Mouse (Mus musculus) MEL (cell line): ENCODE measurements at regions not wholly inside any gene's neighbourhood (a gene's known extent, or its start where the extent isn't known, plus 50 kb on each side); places are given as distances from the start of the nearest gene placed in this dataset.

ENCODE experiments used
- DNase-seq: peaks from one replicate; pipeline ENCODE4 v3.0.0; 2011; ENCODE audit warnings: low read depth, low spot score
- H3K27ac ChIP-seq: 2 replicates; pipeline ENCODE4 v1.5.1; 2012; ENCODE audit warnings: low read depth, mild to moderate bottlenecking, control low read depth, low read length, moderate library complexity; ENCODE audit not compliant: control insufficient read depth
- H3K27me3 ChIP-seq, 2 experiments: fragments of 150-350 bp in 1 of 2; sonication (generic) in 1 of 2; 2 replicates each; pipeline ENCODE4 v1.6.1; 2012; ENCODE audit warnings: low read length in 2 of 2, mild to moderate bottlenecking in 2 of 2, improper control_type of control experiment in 1 of 2, moderate library complexity in 1 of 2; ENCODE audit not compliant: insufficient read depth in 2 of 2, control insufficient read depth in 1 of 2
- H3K36me3 ChIP-seq, 2 experiments: 2 replicates each; pipeline ENCODE4 v1.6.1; 2012 to 2014; ENCODE audit warnings: low read length in 2 of 2, improper control_type of control experiment in 1 of 2, inconsistent platforms in 1 of 2, mild to moderate bottlenecking in 1 of 2; ENCODE audit not compliant: insufficient read depth in 2 of 2, control insufficient read depth in 1 of 2
- H3K4me1 ChIP-seq, 2 experiments: fragments of 150-350 bp in 1 of 2; sonication (generic) in 1 of 2; 2 replicates each; pipeline ENCODE4 v1.6.1; 2012; ENCODE audit warnings: low read length in 2 of 2, improper control_type of control experiment in 1 of 2, mild to moderate bottlenecking in 1 of 2; ENCODE audit not compliant: insufficient read depth in 2 of 2, control insufficient read depth in 1 of 2
- H3K4me3 ChIP-seq, 2 experiments: fragments of 150-350 bp in 1 of 2; sonication (generic) in 1 of 2; 2 replicates each; pipeline ENCODE4 v1.5.1; 2012; ENCODE audit warnings: low read depth in 2 of 2, low read length in 2 of 2, mild to moderate bottlenecking in 2 of 2, moderate library complexity in 2 of 2, control low read depth in 1 of 2, improper control_type of control experiment in 1 of 2; ENCODE audit not compliant: control insufficient read depth in 1 of 2, insufficient read depth in 1 of 2
- H3K79me2 ChIP-seq: 2 replicates; pipeline ENCODE4 v1.6.1; 2012; ENCODE audit warnings: mild to moderate bottlenecking, low read length, moderate library complexity; ENCODE audit not compliant: control insufficient read depth, poor library complexity, insufficient read depth
- H3K9ac ChIP-seq: 2 replicates; pipeline ENCODE4 v1.6.1; 2012; ENCODE audit warnings: low read depth, mild to moderate bottlenecking, control low read depth, low read length, moderate library complexity; ENCODE audit not compliant: control insufficient read depth, poor library complexity, severe bottlenecking
- H3K9me3 ChIP-seq: fragments of 150-350 bp; sonication (generic); replicated peaks from 2 replicates; pipeline ENCODE4 v1.6.1; 2012; ENCODE audit warnings: mild to moderate bottlenecking, low read length, improper control_type of control experiment, moderate library complexity; ENCODE audit not compliant: insufficient read depth
- CHD2 ChIP-seq: IDR thresholded peaks from 2 replicates; pipeline ENCODE4 v1.6.1; 2011; ENCODE audit warnings: low read length, improper control_type of control experiment
- CTCF ChIP-seq, 3 experiments: IDR thresholded peaks in 2 of 3; conservative IDR thresholded peaks in 1 of 3; 2 replicates each; pipeline ENCODE4 v1.5.1; 2011 to 2012; ENCODE audit warnings: low read length in 3 of 3, low read depth in 2 of 3, mild to moderate bottlenecking in 2 of 3, improper control_type of control experiment in 1 of 3, inconsistent platforms in 1 of 3, mixed read lengths in 1 of 3, moderate library complexity in 1 of 3; ENCODE audit not compliant: control insufficient read depth in 1 of 3, insufficient read depth in 1 of 3, poor library complexity in 1 of 3, severe bottlenecking in 1 of 3
- E2F4 ChIP-seq: IDR thresholded peaks from 2 replicates; pipeline ENCODE4 v1.6.1; 2011; ENCODE audit warnings: low read depth, low read length, improper control_type of control experiment, borderline replicate concordance
- EP300 ChIP-seq, 2 experiments: IDR thresholded peaks; 2 replicates each; pipeline ENCODE4 v1.6.1; 2011; ENCODE audit warnings: improper control_type of control experiment in 2 of 2, low read length in 2 of 2, low read depth in 1 of 2, mild to moderate bottlenecking in 1 of 2
- GATA1 ChIP-seq: IDR thresholded peaks from 2 replicates; pipeline ENCODE4 v1.6.1; 2011; ENCODE audit warnings: low read depth, low read length, improper control_type of control experiment
- HCFC1 ChIP-seq: IDR thresholded peaks from 2 replicates; pipeline ENCODE4 v1.6.1; 2012; ENCODE audit warnings: low read depth, mild to moderate bottlenecking, inconsistent platforms, low read length, improper control_type of control experiment, moderate library complexity
- JUND ChIP-seq: IDR thresholded peaks from 2 replicates; pipeline ENCODE4 v1.6.1; 2011; ENCODE audit warnings: low read depth, mild to moderate bottlenecking, improper control_type of control experiment, low read length
- MEF2A ChIP-seq: IDR thresholded peaks from 2 replicates; pipeline ENCODE4 v1.6.1; 2014; ENCODE audit warnings: low read depth, mild to moderate bottlenecking, inconsistent platforms, low read length, improper control_type of control experiment; ENCODE audit not compliant: poor library complexity, insufficient replicate concordance, severe bottlenecking; ENCODE audit errors: extremely low read depth
- MXI1 ChIP-seq: IDR thresholded peaks from 2 replicates; pipeline ENCODE4 v1.6.1; 2011; ENCODE audit warnings: mild to moderate bottlenecking, low read depth, low read length, improper control_type of control experiment
- NRF1 ChIP-seq: IDR thresholded peaks from 2 replicates; pipeline ENCODE4 v1.6.1; 2014; ENCODE audit warnings: low read depth, mild to moderate bottlenecking, inconsistent platforms, low read length, improper control_type of control experiment, moderate library complexity; ENCODE audit not compliant: poor library complexity, insufficient read depth, severe bottlenecking
- POLR2AphosphoS2 ChIP-seq: IDR thresholded peaks from 2 replicates; pipeline ENCODE4 v1.6.1; 2011; ENCODE audit warnings: low read length, improper control_type of control experiment
- RAD21 ChIP-seq: IDR thresholded peaks from 2 replicates; pipeline ENCODE4 v1.6.1; 2011; ENCODE audit warnings: mild to moderate bottlenecking, low read depth, low read length, improper control_type of control experiment
- SMC3 ChIP-seq: IDR thresholded peaks from 2 replicates; pipeline ENCODE4 v1.6.1; 2011; ENCODE audit warnings: low read depth, low read length, improper control_type of control experiment
- TBP ChIP-seq: IDR thresholded peaks from 2 replicates; pipeline ENCODE4 v1.8.0; 2011; ENCODE audit warnings: low read depth, low read length, improper control_type of control experiment
- USF1 ChIP-seq: IDR thresholded peaks from 2 replicates; pipeline ENCODE4 v1.6.1; 2014; ENCODE audit warnings: low read depth, mild to moderate bottlenecking, inconsistent platforms, low read length, improper control_type of control experiment, moderate library complexity
- ZNF384 ChIP-seq: IDR thresholded peaks from 2 replicates; pipeline ENCODE4 v1.6.1; 2012; ENCODE audit warnings: low read depth, mild to moderate bottlenecking, inconsistent platforms, low read length, improper control_type of control experiment

- peak overlapping the region; percentile 51 for H3K9ac ChIP-seq
- no peaks in the 10 kb centered on the region for H3K36me3 ChIP-seq
- H3K27ac ChIP-seq: no peak overlapping the region
- peak overlapping the region; percentile 41 to 56 for H3K4me3 ChIP-seq
- H3K9me3 ChIP-seq: no peaks in the 10 kb centered on the region
- TF ChIP-seq TBP: no peak
- TF ChIP-seq MEF2A: no peak
- TF ChIP-seq CHD2: peak; percentile 68
- TF ChIP-seq HCFC1: no peak
- peak; percentile 70 to 84 (median 73) for TF ChIP-seq CTCF (IDR thresholded peaks at IDR 0.05 in 2 of 3, conservative IDR thresholded peaks at IDR 0.05 in 1 of 3; ENCODE audit: control insufficient read depth in 1 of 3, insufficient read depth in 1 of 3, low read depth in 2 of 3, low read length in 3 of 3, poor library complexity in 1 of 3, severe bottlenecking in 1 of 3)
- TF ChIP-seq ZNF384: no peak
- peak; percentile 47 for TF ChIP-seq RAD21
- 0 out of 2 replicates have a peak, but pooled peaks have one; percentile 53 for TF ChIP-seq E2F4
- 0 out of 2 replicates have a peak, but pooled peaks have one; percentile 23 for TF ChIP-seq JUND
- TF ChIP-seq SMC3: peak; percentile 44
- no peaks in the 10 kb centered on the region for H3K4me1 ChIP-seq
- DNase-seq: peak; percentile 76
- no peaks in the 10 kb centered on the region for H3K27me3 ChIP-seq
- no peaks in the 10 kb centered on the region for H3K79me2 ChIP-seq
Observed at GRCm38 (mm10) chr3:130818467-130819030, 88.4 kb upstream of the Rpl34 start.

- no peak overlapping the region for H3K9ac ChIP-seq
- H3K27me3 ChIP-seq: no peaks in the 10 kb centered on the region
- TF ChIP-seq GATA1: peak; percentile 71
- no peak for TF ChIP-seq RAD21
- TF ChIP-seq MXI1: no peak
- TF ChIP-seq POLR2AphosphoS2: no peak
- no peak for TF ChIP-seq USF1
- TF ChIP-seq EP300 (IDR thresholded peaks at IDR 0.05; ENCODE audit: low read depth in 1 of 2, low read length in 2 of 2): peak; percentile 35 to 38; a peak in 2 of 4 replicates
- no peak for TF ChIP-seq NRF1
- peak; percentile 56 for TF ChIP-seq ZNF384
- TF ChIP-seq, all 39 proteins: peak for 3
- Histone ChIP-seq H3K36me3 (0 out of 4 replicates have a peak, but pooled peaks cover 0 to 5% of the 10 kb centered on the region in 2 experiments), H3K4me1 (peaks cover 0 to 10% of the 10 kb centered on the region in 2 experiments; a peak in 1 of 4 replicates), H3K9me3 (no peaks in the 10 kb centered on the region), H3K4me3 (no peak overlapping the region), H3K79me2 (no peaks in the 10 kb centered on the region), H3K27ac (0 out of 2 replicates have a peak overlapping the region, but pooled peaks have one; percentile 5)
- DNase-seq: peak; percentile 23
Observed at GRCm38 (mm10) chr3:130809696-130810665, 79.8 kb upstream of the Rpl34 start.
